Mouse (Mus musculus): Measurements from ENCODE around the gene Cela3b.

DNA sequence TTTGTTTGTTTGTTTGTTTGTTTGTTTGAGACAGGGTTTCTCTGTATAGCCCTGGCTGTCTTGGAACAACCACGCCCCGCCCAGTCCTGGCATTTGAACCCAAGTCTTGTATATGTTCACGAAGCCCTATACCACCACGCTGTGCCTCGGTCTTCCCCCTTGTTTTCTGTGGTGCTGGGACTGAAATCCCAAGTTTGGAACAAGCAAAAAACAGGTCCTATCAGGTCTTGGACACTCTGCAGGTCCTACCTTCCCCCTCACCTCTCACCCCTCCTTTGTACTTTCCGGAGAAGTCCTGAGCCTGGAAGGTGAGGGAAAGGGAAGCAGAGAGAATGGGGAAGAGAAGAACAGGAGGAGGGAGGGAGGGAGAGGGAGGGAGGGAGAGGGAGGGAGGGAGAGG is 21.9 kb upstream of the Cela3b start:
- TF ChIP-seq POLR2A (IDR thresholded peaks at IDR 0.05; ENCODE audit: low read depth, low read length) (no peak), CTCF (IDR thresholded peaks at IDR 0.05; ENCODE audit: borderline replicate concordance, insufficient read depth, low read length) (no peak)
